Mouse (Mus musculus): ENCODE results near the gene Gnaq.

The Gnaq gene

DNA sequence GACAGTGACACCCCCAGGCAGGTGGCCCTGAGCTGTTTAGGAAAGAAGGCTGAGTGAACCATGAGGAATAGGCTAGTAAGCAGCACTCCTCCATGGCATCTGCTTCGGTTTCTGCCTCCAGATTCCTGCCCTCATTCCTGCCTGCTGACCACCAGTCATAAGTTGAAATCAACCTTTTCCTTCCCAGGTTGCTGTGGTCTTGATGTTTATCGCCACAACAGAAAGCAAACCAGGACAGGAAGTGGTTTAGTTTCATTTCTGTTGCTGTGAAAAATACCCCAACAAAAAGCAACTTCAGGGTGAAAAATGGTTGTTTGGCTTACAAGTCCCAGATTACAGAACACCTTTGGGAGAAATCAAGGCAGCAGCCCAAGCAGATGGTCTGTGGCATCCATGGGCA lies 249.8 kb downstream of the Gnaq start:
- DNase-seq = no peak

GRCm38 (mm10) chr19:16383127-16383526 lies 250.5 kb downstream of the Gnaq start:
- no peak for DNase-seq

GRCm38 (mm10) chr19:16384094-16384493 lies 251.5 kb downstream of the Gnaq start:
- DNase-seq = no peak

GRCm38 (mm10) chr19:16384957-16385356 lies 252.3 kb downstream of the Gnaq start:
- no peak for DNase-seq

- no peak for DNase-seq
These were observed 253.9 kb downstream of the Gnaq start for GRCm38 (mm10) chr19:16386514-16386913.

GRCm38 (mm10) chr19:16390192-16390795 lies 257.7 kb downstream of the Gnaq start:
- no peak for DNase-seq

DNA sequence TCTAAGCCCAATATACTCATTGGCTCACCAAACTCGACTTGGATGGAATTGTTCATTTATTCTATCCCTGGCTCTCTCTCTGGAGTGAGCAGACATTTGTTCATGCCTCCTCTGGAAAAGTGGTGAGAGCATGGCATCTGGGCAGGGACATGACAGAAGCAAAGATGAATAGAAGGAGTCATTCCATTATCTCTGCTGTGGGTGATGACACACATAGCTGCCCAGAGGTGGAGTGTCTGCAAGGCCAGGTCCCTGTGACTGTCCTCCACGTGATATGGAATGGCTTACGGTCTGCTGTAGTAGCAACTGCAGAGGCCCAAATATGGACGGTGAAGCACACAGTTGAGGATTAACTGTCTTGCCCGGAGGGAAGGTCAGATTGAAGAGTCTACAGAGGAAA lies 261.8 kb downstream of the Gnaq start:
- DNase-seq = no peak

DNA sequence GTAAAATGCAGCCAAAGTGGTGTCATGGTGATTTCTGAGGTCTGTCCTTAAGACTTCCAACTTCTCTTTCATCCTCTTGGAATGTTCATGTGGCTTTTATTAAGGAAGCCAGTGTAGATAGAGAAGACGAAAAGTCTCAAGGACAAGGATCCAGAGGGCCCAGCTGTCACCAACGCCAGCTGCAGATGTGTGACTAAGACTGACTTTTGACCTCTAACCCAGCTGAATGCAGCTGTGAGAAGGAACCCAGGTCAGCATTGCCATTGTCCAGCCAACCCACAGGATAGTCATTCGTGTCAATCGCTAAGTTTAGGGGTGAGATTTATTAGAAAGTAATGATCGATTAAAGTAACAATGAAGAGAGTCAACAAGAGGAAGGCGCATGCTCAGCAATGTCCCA lies 270.5 kb downstream of the Gnaq start:
- DNase-seq = no peak

- no peak for DNase-seq
These were observed 275.1 kb downstream of the Gnaq start for GRCm38 (mm10) chr19:16407727-16408126.

DNA sequence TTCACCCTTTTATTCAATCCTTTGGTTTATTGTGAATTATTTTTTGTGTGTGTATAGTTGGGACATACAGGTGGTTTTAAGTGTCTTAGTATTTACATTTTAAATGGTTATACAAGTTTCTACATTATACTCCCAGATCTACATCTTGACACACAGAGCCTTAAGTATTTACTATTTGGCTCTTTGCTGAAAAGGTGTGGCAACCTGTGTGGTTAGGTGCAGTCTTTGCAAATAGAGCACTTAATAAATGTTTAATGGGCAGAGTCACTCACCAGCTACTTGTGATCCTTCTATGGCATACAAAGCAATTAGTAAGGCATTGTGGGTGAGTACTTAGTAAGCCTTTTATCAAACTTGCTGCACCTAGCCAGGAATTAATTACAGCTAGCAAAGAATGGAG lies 278.7 kb downstream of the Gnaq start:
- DNase-seq = no peak

DNA sequence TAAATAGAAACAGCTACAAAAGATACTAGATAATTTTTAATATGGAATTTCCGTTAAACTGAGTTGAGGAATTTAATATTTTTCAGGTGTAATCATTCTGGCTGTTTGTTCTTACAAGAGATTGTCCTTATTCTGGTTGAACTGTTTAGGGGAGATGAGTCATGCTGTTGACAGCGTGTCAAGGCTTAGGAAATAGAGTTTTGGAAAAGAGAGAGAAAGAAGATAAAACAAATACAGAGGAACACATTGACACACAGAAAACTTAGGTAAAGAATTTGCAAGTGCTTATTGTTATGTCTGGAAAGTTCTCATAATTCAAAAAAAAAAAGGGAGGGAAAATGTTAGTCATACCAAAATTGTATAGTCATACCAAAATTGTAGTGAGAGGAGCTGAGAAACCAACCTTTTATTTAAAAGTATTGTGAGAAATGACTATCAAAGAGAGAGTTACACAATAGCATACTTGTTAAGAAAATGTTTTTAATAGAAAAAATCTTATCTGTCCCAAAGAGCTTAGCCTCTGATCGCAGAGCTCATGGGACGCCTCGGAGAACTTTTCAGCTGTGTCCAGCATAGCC lies 285.5 kb downstream of the Gnaq start:
- DNase-seq = no peak

GRCm38 (mm10) chr19:16425596-16425995 lies 293.0 kb downstream of the Gnaq start:
- no peak for DNase-seq

DNA sequence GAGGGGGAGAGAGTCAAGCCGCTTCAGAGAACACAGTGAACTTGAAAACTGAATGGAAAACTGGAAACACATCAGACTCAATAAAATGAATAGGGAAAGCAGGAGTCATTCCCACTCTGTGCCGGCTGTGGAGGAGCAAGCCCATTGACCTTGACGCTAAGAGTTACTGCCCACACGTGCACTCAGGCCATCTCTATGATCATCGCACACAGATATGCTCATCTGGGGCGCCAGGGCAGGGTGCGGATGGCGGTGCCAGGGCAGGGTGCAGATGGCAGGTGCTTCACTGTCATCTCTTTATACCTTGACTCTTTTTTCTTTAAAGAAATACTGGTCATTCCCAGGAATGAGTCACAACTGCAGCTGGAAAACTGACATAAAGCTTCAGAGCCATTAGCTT lies 298.7 kb downstream of the Gnaq start:
- no peak for DNase-seq

DNA sequence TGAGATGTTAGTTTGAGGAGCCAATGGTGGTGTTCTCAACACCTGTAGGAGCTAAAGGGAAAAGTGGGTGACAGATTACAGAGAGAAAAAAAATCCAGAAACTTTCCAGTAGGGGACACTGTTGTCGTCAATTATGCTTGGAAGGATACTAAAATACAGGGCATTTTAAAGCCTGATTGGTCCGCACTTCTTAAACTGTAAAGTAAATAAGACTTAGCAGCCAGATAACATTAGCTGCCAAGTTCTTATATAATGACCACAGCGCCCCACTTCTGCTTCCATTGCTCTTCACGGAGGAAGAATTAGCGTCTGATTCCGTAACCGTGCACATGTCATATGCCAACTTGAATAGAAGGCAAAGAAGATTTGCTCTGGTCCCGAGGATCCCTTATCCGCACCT lies 302.2 kb downstream of the Gnaq start:
- DNase-seq = no peak

DNA sequence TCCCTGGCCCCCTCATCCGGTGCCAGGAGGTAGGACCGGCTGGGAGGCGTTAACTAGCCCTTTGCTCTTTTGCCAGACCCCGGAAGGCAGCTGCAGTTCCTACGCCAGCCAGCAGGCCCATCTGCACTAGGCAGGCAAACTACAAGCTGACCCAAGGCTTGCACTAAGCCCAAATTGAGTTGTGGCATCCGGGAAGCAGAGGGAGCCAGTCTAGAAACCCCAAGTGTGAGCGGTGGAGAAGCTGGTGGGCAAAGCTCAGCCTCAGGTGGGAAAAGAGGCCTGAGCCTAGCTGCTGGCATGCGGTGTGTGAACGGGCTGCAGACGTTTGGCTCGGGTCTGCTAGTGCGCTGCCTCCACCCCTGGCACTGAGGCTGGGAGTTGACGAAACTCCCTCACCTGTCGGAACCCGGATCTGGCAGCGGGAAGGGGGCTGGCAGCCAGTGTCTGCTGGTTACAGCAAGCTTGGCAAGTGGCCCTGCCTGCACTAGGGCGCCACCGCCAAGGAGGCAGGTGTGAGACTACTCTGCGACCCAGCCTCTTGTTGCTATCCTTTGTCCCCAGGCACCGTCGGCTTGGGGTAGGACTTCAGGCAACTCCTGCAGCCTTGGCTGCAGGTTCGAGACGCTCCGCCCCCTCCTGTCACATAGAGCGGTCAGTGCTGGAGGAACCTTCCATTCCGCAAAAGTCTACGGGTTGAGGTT lies 303.1 kb downstream of the Gnaq start, which contains the start of gene Gna14:
Gene Gna14, plus strand, starts transcription at position 232 of the 701 bp plus-strand sequence.
- peak; percentile 20 for DNase-seq

- no peak for DNase-seq
These were observed 303.9 kb downstream of the Gnaq start for GRCm38 (mm10) chr19:16436335-16437169.

Measured in cerebellum, adult 11 months (tissue).